Mouse (Mus musculus): ENCODE results near the gene Pak4. TPM values are rescaled to one million over a fixed set of nuclear protein-coding genes. Genes with fewer than 3 reads are reported as not detected.
A peak's percentile ranks its signal among the peaks of the same experiment; 100 is the strongest.

Gene Pak4
- polyA plus RNA-seq, 1 experiment from 2014 or later = 20.2 TPM

GRCm38 (mm10) chr7:28585001-28585400, 13.0 kb downstream of the Pak4 start:
- ATAC-seq (ENCODE audit: low FRiP score, low read depth) = no peak
- Histone ChIP-seq H3K4me3 (no peak overlapping the region), H3K9ac (no peak overlapping the region), H3K4me2 (no peak overlapping the region), H3K27me3 (no peaks in the 10 kb centered on the region), H3K4me1 (replicated peaks) (peaks cover 50% of the 10 kb centered on the region), H3K9me3 (no peaks in the 10 kb centered on the region), H3K27ac (replicated peaks) (no peak overlapping the region), H3K36me3 (no peaks in the 10 kb centered on the region)
- 82% methylated on average over 6 of the region's 6 CpGs for WGBS

- WGBS = 73% methylated on average over 4 of the region's 4 CpGs
- H3K27ac ChIP-seq (replicated peaks) = no peak overlapping the region
- no peaks in the 10 kb centered on the region for H3K36me3 ChIP-seq
- H3K9ac ChIP-seq = no peak overlapping the region
- no peak overlapping the region for H3K4me2 ChIP-seq
- H3K4me3 ChIP-seq = no peak overlapping the region
- ATAC-seq (ENCODE audit: low FRiP score, low read depth) = no peak
- H3K9me3 ChIP-seq = no peaks in the 10 kb centered on the region
- H3K4me1 ChIP-seq (replicated peaks) = peaks cover 52% of the 10 kb centered on the region
- no peaks in the 10 kb centered on the region for H3K27me3 ChIP-seq
Measured at GRCm38 (mm10) chr7:28584468-28584867, 13.5 kb downstream of the Pak4 start.

GRCm38 (mm10) chr7:28583570-28584344, 14.2 kb downstream of the Pak4 start:
- Histone ChIP-seq H3K27ac (replicated peaks) (no peak overlapping the region), H3K9ac (no peak overlapping the region), H3K27me3 (no peaks in the 10 kb centered on the region), H3K4me1 (replicated peaks) (peaks cover 57% of the 10 kb centered on the region), H3K4me3 (no peak overlapping the region), H3K9me3 (no peaks in the 10 kb centered on the region), H3K4me2 (no peak overlapping the region), H3K36me3 (no peaks in the 10 kb centered on the region)
- 83% methylated on average over 8 of the region's 8 CpGs for WGBS
- ATAC-seq (ENCODE audit: low FRiP score, low read depth) = no peak

GRCm38 (mm10) chr7:28582841-28583240, 15.1 kb downstream of the Pak4 start:
- no peaks in the 10 kb centered on the region for H3K27me3 ChIP-seq
- no peak for ATAC-seq (ENCODE audit: low FRiP score, low read depth)
- H3K4me1 ChIP-seq (replicated peaks) = peaks cover 53% of the 10 kb centered on the region
- H3K9ac ChIP-seq = no peak overlapping the region
- no peak overlapping the region for H3K4me3 ChIP-seq
- H3K36me3 ChIP-seq = no peaks in the 10 kb centered on the region
- H3K4me2 ChIP-seq = no peak overlapping the region
- no peaks in the 10 kb centered on the region for H3K9me3 ChIP-seq
- 62% methylated on average over 11 of the region's 11 CpGs for WGBS
- peak overlapping the region; percentile 18; the same call in 1 of the 2 replicates for H3K27ac ChIP-seq (replicated peaks)

- WGBS = 88% methylated on average over 4 of the region's 4 CpGs
Measured at GRCm38 (mm10) chr7:28581721-28582120, 16.3 kb downstream of the Pak4 start.

GRCm38 (mm10) chr7:28579826-28580225, 18.2 kb downstream of the Pak4 start:
- no peak for ATAC-seq (ENCODE audit: low FRiP score, low read depth)
- H3K36me3 ChIP-seq = no peaks in the 10 kb centered on the region
- no peak overlapping the region for H3K4me2 ChIP-seq
- H3K9me3 ChIP-seq = no peaks in the 10 kb centered on the region
- H3K4me3 ChIP-seq = no peak overlapping the region
- no peak overlapping the region for H3K27ac ChIP-seq (replicated peaks)
- H3K9ac ChIP-seq = no peak overlapping the region
- WGBS = 65% methylated on average over 5 of the region's 5 CpGs
- peaks cover 38% of the 10 kb centered on the region for H3K4me1 ChIP-seq (replicated peaks)
- no peaks in the 10 kb centered on the region for H3K27me3 ChIP-seq

More at GRCm38 (mm10) chr7:28581721-28582120, 16.3 kb downstream of the Pak4 start:
- Histone ChIP-seq H3K27ac (replicated peaks) (no peak overlapping the region), H3K4me1 (replicated peaks) (peaks cover 51% of the 10 kb centered on the region), H3K9me3 (no peaks in the 10 kb centered on the region), H3K4me3 (no peak overlapping the region), H3K27me3 (no peaks in the 10 kb centered on the region), H3K36me3 (no peaks in the 10 kb centered on the region), H3K4me2 (no peak overlapping the region), H3K9ac (no peak overlapping the region)
- ATAC-seq (ENCODE audit: low FRiP score, low read depth) = no peak

GRCm38 (mm10) chr7:28578543-28579053, 19.4 kb downstream of the Pak4 start:
- Histone ChIP-seq H3K9ac (no peak overlapping the region), H3K4me1 (replicated peaks) (peaks cover 27% of the 10 kb centered on the region), H3K27me3 (no peaks in the 10 kb centered on the region), H3K36me3 (no peaks in the 10 kb centered on the region), H3K27ac (replicated peaks) (no peak overlapping the region), H3K9me3 (no peaks in the 10 kb centered on the region), H3K4me3 (no peak overlapping the region), H3K4me2 (no peak overlapping the region)
- no peak for ATAC-seq (ENCODE audit: low FRiP score, low read depth)
- 78% methylated on average over 5 of the region's 5 CpGs for WGBS

GRCm38 (mm10) chr7:28577826-28578542, 20.0 kb downstream of the Pak4 start:
- Histone ChIP-seq H3K9ac (no peak overlapping the region), H3K4me2 (no peak overlapping the region), H3K36me3 (no peaks in the 10 kb centered on the region), H3K27me3 (no peaks in the 10 kb centered on the region), H3K4me3 (no peak overlapping the region), H3K27ac (replicated peaks) (no peak overlapping the region), H3K4me1 (replicated peaks) (peaks cover 21% of the 10 kb centered on the region), H3K9me3 (no peaks in the 10 kb centered on the region)
- ATAC-seq (ENCODE audit: low FRiP score, low read depth) = no peak
- WGBS = 83% methylated on average over 9 of the region's 9 CpGs

GRCm38 (mm10) chr7:28576271-28576914, 21.6 kb downstream of the Pak4 start:
- H3K4me1 ChIP-seq (replicated peaks) = peaks cover 17% of the 10 kb centered on the region
- no peak overlapping the region for H3K4me2 ChIP-seq
- no peak overlapping the region for H3K27ac ChIP-seq (replicated peaks)
- no peak overlapping the region for H3K9ac ChIP-seq
- 70% methylated on average over 5 of the region's 5 CpGs for WGBS
- H3K9me3 ChIP-seq = no peaks in the 10 kb centered on the region
- no peak overlapping the region for H3K4me3 ChIP-seq
- H3K27me3 ChIP-seq = no peaks in the 10 kb centered on the region
- H3K36me3 ChIP-seq = no peaks in the 10 kb centered on the region
- ATAC-seq (ENCODE audit: low FRiP score, low read depth) = peak; percentile 67; the same call in 1 of the 2 replicates

GRCm38 (mm10) chr7:28575597-28575996, 22.4 kb downstream of the Pak4 start:
- no peak for ATAC-seq (ENCODE audit: low FRiP score, low read depth)
- no peak overlapping the region for H3K27ac ChIP-seq (replicated peaks)
- peaks cover 23% of the 10 kb centered on the region for H3K4me1 ChIP-seq (replicated peaks)
- H3K9ac ChIP-seq = no peak overlapping the region
- H3K4me2 ChIP-seq = no peak overlapping the region
- no peaks in the 10 kb centered on the region for H3K36me3 ChIP-seq
- WGBS = 94% methylated on average over 11 of the region's 11 CpGs
- no peak overlapping the region for H3K4me3 ChIP-seq
- no peaks in the 10 kb centered on the region for H3K9me3 ChIP-seq
- H3K27me3 ChIP-seq = no peaks in the 10 kb centered on the region

- no peak for ATAC-seq (ENCODE audit: low FRiP score, low read depth)
- Histone ChIP-seq H3K9me3 (no peaks in the 10 kb centered on the region), H3K4me2 (no peak overlapping the region), H3K36me3 (no peaks in the 10 kb centered on the region), H3K4me1 (replicated peaks) (peaks cover 22% of the 10 kb centered on the region), H3K27ac (replicated peaks) (no peak overlapping the region), H3K27me3 (no peaks in the 10 kb centered on the region), H3K9ac (no peak overlapping the region), H3K4me3 (no peak overlapping the region)
- 91% methylated on average over 3 of the region's 3 CpGs for WGBS
Measured at GRCm38 (mm10) chr7:28573236-28573635, 24.7 kb downstream of the Pak4 start.

GRCm38 (mm10) chr7:28572689-28573088, 25.3 kb downstream of the Pak4 start:
- no peak for ATAC-seq (ENCODE audit: low FRiP score, low read depth)
- peaks cover 22% of the 10 kb centered on the region for H3K4me1 ChIP-seq (replicated peaks)
- peaks cover 3% of the 10 kb centered on the region; the same call in 1 of the 2 replicates for H3K36me3 ChIP-seq
- H3K27me3 ChIP-seq = no peaks in the 10 kb centered on the region
- no peak overlapping the region for H3K4me2 ChIP-seq
- no peak overlapping the region for H3K9ac ChIP-seq
- H3K4me3 ChIP-seq = no peak overlapping the region
- no peaks in the 10 kb centered on the region for H3K9me3 ChIP-seq
- no peak overlapping the region for H3K27ac ChIP-seq (replicated peaks)
- 87% methylated on average over 5 of the region's 5 CpGs for WGBS
